Mouse (Mus musculus): ENCODE measurements around the gene Ugt1a9. TPM values are rescaled to one million over a fixed set of nuclear protein-coding genes. Genes with fewer than 3 reads are reported as not detected.
A peak's percentile ranks its signal among the peaks of the same experiment; 100 is the strongest.
"Not testable (repeated sequence)": the region's sequence is repeated elsewhere in the genome, so short reads cannot be mapped to it uniquely, and the experiment has no call there.

Gene Ugt1a9
- polyA plus RNA-seq, 2 experiments, result 0.21 to 0.34 TPM

DNA sequence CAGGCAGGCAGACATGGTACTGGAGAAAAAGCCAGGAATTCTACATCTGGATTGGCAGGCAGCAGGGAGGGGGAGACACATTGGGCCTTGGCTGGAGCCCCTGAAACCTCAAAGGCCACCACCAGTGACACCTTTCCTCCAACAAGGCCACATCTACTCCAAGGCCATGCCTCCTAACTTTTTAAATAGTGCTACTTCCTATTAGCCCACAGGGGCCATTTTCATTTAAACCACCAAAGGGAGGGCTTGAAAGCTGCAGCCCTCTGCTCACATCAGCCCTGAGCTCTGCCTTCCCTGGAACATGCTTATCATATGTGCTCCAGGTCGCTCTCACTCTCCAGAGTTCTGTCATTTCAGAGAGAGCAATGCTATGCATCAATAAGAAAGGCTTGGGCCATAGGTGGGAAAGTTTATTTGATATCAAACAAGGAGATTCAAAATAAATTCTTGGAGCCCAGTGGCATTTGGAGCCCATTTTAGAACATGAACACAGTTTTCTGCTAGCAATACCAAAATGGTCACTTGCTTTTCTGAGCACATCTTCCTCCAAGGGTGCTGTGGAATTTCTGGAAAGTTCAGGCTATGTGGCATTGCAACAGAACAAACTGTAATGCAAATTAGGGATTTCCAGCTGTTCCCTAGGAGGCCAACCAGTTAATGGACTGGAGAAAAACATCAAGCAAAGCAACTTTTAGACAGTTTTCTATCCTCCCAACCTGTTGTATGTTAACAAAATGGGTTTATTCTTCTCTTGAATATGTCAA, 34.2 kb downstream of the Ugt1a9 start:
- no peak for DNase-seq (ENCODE audit: low read depth in 3 of 3, low spot score in 3 of 3)

DNA sequence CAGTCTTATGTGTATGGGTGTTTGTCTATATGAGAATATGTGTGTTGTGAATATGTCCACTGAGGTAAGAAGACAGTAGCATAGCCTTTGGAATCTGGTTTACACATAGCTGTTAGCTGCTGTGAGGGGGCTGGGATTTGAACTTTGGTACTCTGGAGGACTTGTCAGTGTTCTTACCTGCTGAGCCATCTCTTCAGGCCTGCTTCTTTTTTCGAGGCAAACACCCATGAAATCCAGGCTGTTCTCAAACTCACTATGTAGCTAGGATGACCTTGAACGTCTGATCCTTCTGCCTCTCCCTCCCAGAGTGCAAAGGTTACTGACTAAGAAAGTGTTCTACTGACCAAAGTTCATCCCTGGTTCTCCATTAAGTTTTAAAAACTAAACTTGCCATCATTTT, 35.1 kb downstream of the Ugt1a9 start:
- H3K9ac ChIP-seq (replicated peaks), result no peak overlapping the region
- ATAC-seq (ENCODE audit: insufficient read depth), result no peak
- H3K4me1 ChIP-seq (replicated peaks; ENCODE audit: control insufficient read depth in 2 of 2, insufficient read depth in 2 of 2, low read length in 1 of 2), result peaks cover 0 to 15% of the 10 kb centered on the region in 2 experiments; a peak in 2 of 4 replicates
- 42% methylated on average over 2 of the region's 2 CpGs for WGBS (ENCODE audit: insufficient replicate concordance)
- no peaks in the 10 kb centered on the region for H3K36me3 ChIP-seq (replicated peaks; ENCODE audit: control insufficient read depth, insufficient read depth, low read depth)
- no peaks in the 10 kb centered on the region for H3K9me3 ChIP-seq (ENCODE audit: control insufficient read depth, low read length)
- TF ChIP-seq CTCF (IDR thresholded peaks at IDR 0.05; ENCODE audit: low read depth) (no peak), EP300 (IDR thresholded peaks at IDR 0.05; ENCODE audit: low read depth) (no peak)
- H3K27ac ChIP-seq, result no peak overlapping the region
- H3K4me2 ChIP-seq (ENCODE audit: low read depth), result no peak overlapping the region
- no peak overlapping the region for H3K4me3 ChIP-seq (ENCODE audit: insufficient read depth in 1 of 2, low read depth in 2 of 2, low read length in 2 of 2)
- no peaks in the 10 kb centered on the region for H3K27me3 ChIP-seq (ENCODE audit: control insufficient read depth, insufficient read depth, low read length)
- peak in 1 of 3 experiments; percentile 10 for DNase-seq (ENCODE audit: low read depth in 3 of 3, low spot score in 3 of 3)

More for the DNA sequence above, 34.2 kb downstream of the Ugt1a9 start:
- H3K27ac ChIP-seq, result no peak overlapping the region
- H3K27me3 ChIP-seq (ENCODE audit: control insufficient read depth, insufficient read depth, low read length), result no peaks in the 10 kb centered on the region
- H3K9me3 ChIP-seq (ENCODE audit: control insufficient read depth, low read length), result no peaks in the 10 kb centered on the region
- H3K4me3 ChIP-seq (ENCODE audit: insufficient read depth in 1 of 2, low read depth in 2 of 2, low read length in 2 of 2), result no peak overlapping the region
- no peak overlapping the region for H3K4me2 ChIP-seq (ENCODE audit: low read depth)
- peaks cover 0 to 15% of the 10 kb centered on the region in 2 experiments; a peak in 2 of 4 replicates for H3K4me1 ChIP-seq (replicated peaks; ENCODE audit: control insufficient read depth in 2 of 2, insufficient read depth in 2 of 2, low read length in 1 of 2)
- no peak overlapping the region for H3K9ac ChIP-seq (replicated peaks)
- 51% methylated on average over 1 of the region's 1 CpGs for WGBS (ENCODE audit: insufficient replicate concordance)
- TF ChIP-seq EP300 (IDR thresholded peaks at IDR 0.05; ENCODE audit: low read depth), result no peak
- no peak for TF ChIP-seq CTCF (IDR thresholded peaks at IDR 0.05; ENCODE audit: low read depth)
- no peaks in the 10 kb centered on the region for H3K36me3 ChIP-seq (replicated peaks; ENCODE audit: control insufficient read depth, insufficient read depth, low read depth)
- ATAC-seq (ENCODE audit: insufficient read depth), result no peak

DNA sequence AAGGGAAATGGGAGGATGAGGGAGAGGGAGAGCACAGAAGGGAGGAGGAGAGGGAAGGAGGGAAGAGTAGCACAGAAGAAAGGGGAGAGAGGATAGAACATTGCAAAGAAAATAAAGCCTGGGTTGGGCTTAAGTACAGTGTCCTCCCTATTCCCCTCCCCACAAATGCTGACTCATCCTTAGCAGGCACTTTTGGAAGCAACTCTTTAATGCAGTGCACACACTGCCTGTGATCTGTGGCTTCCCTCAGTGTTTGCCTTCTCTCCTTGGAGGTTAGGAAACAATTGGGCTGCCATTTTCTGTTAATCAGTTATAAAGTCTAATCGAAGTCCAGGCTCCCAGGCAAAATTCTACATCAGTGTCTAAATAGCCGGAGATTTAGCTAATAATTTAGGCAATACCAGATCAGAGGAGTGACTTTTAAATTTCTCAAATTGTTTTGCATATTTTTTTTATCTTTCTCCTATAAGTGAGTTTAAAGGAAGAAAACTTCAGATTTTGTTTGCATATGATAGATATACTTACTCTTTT, 38.5 kb downstream of the Ugt1a9 start:
- not testable (repeated sequence) for H3K27ac ChIP-seq; H3K27me3 ChIP-seq (ENCODE audit: control insufficient read depth, insufficient read depth, low read length); H3K4me3 ChIP-seq (ENCODE audit: insufficient read depth in 1 of 2, low read depth in 2 of 2, low read length in 2 of 2); H3K36me3 ChIP-seq (replicated peaks; ENCODE audit: control insufficient read depth, insufficient read depth, low read depth); DNase-seq (ENCODE audit: low read depth in 3 of 3, low spot score in 3 of 3); H3K9ac ChIP-seq (replicated peaks); H3K9me3 ChIP-seq (ENCODE audit: control insufficient read depth, low read length); H3K4me2 ChIP-seq (ENCODE audit: low read depth)
- 0 out of 2 replicates have a peak, but pooled peaks have one; percentile 10 for TF ChIP-seq EP300 (IDR thresholded peaks at IDR 0.05; ENCODE audit: low read depth)
- peaks cover 0 to 11% of the 10 kb centered on the region in 2 experiments; a peak in 2 of 4 replicates for H3K4me1 ChIP-seq (replicated peaks; ENCODE audit: control insufficient read depth in 2 of 2, insufficient read depth in 2 of 2, low read length in 1 of 2)
- WGBS (ENCODE audit: insufficient replicate concordance), result 50% methylated on average over 2 of the region's 2 CpGs
- peak; percentile 99 for ATAC-seq (ENCODE audit: insufficient read depth)

DNA sequence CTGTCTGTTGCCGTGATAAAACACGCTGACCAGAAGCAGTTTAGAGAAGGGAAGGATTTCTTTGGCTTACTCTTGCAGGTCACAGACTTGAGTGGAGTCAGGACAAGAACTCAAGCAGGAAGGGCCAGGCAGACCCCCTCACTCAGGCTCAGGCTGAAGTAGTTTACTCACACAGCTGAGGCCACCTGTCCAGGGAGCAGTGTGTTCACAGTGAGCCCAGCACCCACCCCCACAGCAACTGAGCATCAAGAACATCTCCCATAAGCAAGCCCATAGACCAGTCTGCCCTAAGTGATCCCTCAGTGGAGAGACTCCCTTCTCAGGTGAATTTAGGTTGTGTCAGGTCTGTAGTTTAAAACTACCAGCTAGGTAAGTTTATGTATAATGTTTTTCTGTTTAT, 39.0 kb downstream of the Ugt1a9 start:
- not testable (repeated sequence) for H3K9me3 ChIP-seq (ENCODE audit: control insufficient read depth, low read length); DNase-seq (ENCODE audit: low read depth in 3 of 3, low spot score in 3 of 3); H3K36me3 ChIP-seq (replicated peaks; ENCODE audit: control insufficient read depth, insufficient read depth, low read depth); H3K27me3 ChIP-seq (ENCODE audit: control insufficient read depth, insufficient read depth, low read length); H3K4me3 ChIP-seq (ENCODE audit: insufficient read depth in 1 of 2, low read depth in 2 of 2, low read length in 2 of 2); H3K4me2 ChIP-seq (ENCODE audit: low read depth); H3K9ac ChIP-seq (replicated peaks)
- H3K4me1 ChIP-seq (replicated peaks; ENCODE audit: control insufficient read depth in 2 of 2, insufficient read depth in 2 of 2, low read length in 1 of 2), result peaks cover 0 to 10% of the 10 kb centered on the region in 2 experiments; a peak in 2 of 4 replicates
- peak; percentile 49; the same call in 1 of the 2 replicates for ATAC-seq (ENCODE audit: insufficient read depth)
- 0 out of 2 replicates have a peak overlapping the region, but pooled peaks have one; percentile 31 for H3K27ac ChIP-seq
- 45% methylated on average over 2 of the region's 2 CpGs for WGBS (ENCODE audit: insufficient replicate concordance)

DNA sequence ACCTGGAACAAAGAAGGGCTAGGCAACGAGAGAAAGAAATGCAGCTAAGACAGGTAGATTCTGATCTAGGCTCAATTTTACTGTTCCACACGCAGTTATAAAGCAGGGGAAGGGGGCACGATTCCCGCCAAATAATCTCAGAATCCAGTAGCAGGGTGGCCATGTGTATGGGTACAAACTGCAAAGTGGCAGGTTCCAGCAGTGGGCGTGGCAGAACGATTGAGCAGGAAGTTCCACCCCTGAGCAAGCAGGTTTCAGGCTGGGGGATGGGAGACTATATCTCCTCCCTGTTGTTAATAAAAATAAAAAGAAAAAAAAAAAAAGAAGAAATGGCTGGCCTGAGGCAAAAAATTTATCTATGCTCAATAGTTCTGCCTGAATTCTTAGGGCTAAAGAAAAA, 42.2 kb downstream of the Ugt1a9 start:
- H3K9ac ChIP-seq (replicated peaks); H3K27ac ChIP-seq; DNase-seq (ENCODE audit: low read depth in 3 of 3, low spot score in 3 of 3); ATAC-seq (ENCODE audit: insufficient read depth); H3K4me1 ChIP-seq (replicated peaks; ENCODE audit: control insufficient read depth in 2 of 2, insufficient read depth in 2 of 2, low read length in 1 of 2); H3K36me3 ChIP-seq (replicated peaks; ENCODE audit: control insufficient read depth, insufficient read depth, low read depth); H3K27me3 ChIP-seq (ENCODE audit: control insufficient read depth, insufficient read depth, low read length); H3K4me3 ChIP-seq (ENCODE audit: insufficient read depth in 1 of 2, low read depth in 2 of 2, low read length in 2 of 2); H3K9me3 ChIP-seq (ENCODE audit: control insufficient read depth, low read length); H3K4me2 ChIP-seq (ENCODE audit: low read depth): not testable (repeated sequence)
- WGBS (ENCODE audit: insufficient replicate concordance), result 60% methylated on average over 6 of the region's 6 CpGs

Measured in liver, embryonic 14.5 days (tissue).